Mouse (Mus musculus): ENCODE measurements around the gene Abhd4.
A peak's percentile ranks its signal among the peaks of the same experiment; 100 is the strongest.

Gene Abhd4

DNA sequence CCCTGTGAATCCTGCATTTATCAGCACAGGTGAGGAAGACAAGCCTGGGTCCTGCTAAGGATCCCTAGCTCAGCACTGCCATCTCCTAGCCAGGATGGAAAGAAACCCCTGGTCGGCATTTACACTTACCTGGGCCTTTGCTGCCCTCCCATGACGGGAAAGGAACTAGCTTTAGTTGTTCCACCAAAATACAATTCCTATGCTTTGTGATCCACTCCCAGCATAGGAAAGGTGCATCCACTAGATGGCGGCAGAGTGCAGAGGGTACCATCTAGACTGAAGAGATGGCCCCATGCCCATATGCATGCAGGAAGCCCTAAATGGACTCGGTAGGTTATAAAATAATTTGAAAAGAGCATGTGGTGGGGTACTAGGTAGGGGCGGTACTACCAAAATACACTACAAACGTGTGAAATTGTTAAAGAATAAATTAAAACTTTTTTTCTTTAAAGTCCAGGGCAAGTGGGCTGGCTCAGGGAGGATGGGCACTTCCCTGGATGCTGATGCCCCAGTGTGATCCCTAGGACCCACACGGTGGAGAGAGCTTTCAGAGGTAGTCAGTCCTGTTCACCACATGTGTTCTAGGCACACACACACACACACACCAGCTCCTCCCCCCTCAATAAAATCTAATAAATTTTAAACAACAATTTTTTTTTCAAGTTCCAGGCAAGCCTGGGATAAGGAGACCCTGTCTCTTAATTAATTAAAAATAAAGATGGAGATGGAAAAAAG, 14.8 kb upstream of the Abhd4 start:
- peak; percentile 93 to 98 for DNase-seq (ENCODE audit: low spot score in 2 of 2)

DNA sequence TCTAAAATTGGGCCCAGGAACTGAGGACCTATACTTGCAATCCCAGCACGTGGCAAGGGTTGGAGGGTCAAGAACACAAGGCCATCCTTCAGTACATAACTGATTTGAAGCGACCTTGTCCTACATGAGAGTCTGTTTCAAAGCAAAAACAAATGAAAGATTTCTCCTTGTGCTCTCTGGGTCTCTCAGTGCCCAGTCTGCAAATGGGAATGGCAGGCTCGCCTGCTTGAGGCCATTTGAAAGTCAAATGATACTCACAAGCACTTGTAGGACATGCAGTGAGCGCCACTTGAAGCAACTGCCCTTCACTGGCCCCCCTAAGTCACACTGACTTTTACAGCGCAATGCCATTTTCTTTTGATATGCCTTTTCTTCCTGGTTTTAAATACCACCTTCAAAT, 13.4 kb upstream of the Abhd4 start:
- no peak for DNase-seq (ENCODE audit: low spot score in 2 of 2)

GRCm38 (mm10) chr14:54244183-54244582, 9.8 kb upstream of the Abhd4 start:
- DNase-seq (ENCODE audit: low spot score in 2 of 2) = no peak

GRCm38 (mm10) chr14:54246232-54246631, 7.8 kb upstream of the Abhd4 start:
- no peak for DNase-seq (ENCODE audit: low spot score in 2 of 2)

GRCm38 (mm10) chr14:54249326-54249725, 4.7 kb upstream of the Abhd4 start:
- no peak for DNase-seq (ENCODE audit: low spot score in 2 of 2)

- DNase-seq (ENCODE audit: low spot score in 2 of 2) = no peak
Observed at GRCm38 (mm10) chr14:54250122-54250521, 3.9 kb upstream of the Abhd4 start.

DNA sequence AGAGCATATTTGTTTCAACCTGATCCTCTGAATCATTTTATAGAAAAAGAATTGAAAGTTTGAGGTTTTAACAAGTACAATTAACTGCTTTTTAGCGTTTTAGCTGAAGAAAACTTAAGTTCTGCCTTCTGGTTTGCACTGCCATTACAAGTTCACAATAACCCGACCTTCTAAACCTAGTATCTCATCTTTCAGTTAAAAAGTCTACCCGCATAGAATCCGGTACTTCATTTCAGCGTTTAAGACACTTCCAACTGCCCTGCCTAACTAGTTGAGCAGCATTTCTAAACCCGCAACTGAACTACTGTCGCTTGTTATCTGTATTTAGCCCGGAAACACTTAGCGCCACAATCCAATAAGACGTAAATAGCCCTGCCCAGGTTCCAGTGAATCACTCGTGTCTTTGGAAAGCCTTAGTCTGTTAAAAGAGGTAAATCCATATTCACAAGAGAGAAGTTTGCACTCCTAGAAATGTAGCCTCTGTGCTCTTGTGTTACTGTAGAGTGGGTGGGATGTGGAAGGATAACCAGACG, 748 bp downstream of the Abhd4 start:
- no peak for DNase-seq (ENCODE audit: low spot score in 2 of 2)

- DNase-seq (ENCODE audit: low spot score in 2 of 2) = no peak
Observed at GRCm38 (mm10) chr14:54258131-54258670, 4.2 kb downstream of the Abhd4 start.

DNA sequence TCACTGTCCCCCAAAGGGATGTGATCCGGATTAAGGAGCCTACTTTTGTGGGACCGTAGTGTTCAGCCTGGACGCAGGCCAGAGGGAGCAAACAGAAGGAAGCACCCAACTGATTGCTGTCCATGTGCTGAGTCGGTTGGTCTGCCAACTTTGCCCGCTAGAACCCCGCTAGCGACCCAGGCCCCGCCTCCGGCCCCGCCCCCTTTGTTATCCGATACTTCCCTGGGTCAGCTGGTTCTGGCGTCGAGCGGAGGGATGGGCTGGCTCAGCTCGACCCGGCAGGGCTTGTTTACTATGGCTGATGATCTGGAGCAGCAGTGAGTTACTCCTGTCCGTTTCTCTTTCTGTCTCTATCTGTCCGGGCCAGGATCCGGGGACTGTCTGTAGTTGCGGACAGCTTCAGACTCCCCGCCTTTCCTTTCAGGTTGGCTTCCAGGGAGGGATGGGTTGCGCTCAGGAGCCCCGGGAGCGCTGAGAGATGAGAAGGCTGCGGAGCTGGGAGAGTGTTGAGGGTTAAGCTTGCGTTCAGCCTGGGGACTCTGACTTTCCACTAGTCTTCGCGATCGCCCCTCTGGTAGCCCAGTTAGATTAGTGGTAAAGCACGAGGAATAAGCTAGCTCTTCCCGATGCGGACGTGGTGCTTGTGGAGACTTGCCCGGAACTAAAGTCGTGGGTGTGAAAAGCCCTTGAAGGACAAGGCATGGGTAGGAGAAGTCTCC, 5.2 kb downstream of the Abhd4 start:
- peak; percentile 53 to 68 for DNase-seq (ENCODE audit: low spot score in 2 of 2)

DNA sequence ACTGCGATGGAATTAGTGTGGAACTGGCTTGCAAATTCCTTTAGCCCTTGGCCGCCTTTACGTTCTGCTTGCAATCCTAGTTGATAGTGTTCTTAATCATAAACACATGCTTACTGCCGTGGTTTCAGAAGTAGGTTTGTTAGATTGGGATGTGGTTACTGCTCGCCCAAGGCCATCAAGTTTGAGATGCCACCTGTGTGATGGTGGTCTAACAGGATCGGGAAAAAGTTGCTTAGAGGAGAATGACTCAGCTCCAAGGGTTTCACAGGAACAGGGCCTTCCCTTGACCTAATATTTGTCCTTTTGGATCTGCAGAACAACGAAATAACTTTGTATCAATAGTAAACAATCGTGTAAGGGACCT, 5.7 kb downstream of the Abhd4 start:
- DNase-seq (ENCODE audit: low spot score in 2 of 2) = no peak

- no peak for DNase-seq (ENCODE audit: low spot score in 2 of 2)
Observed at GRCm38 (mm10) chr14:54260196-54260595, 6.2 kb downstream of the Abhd4 start.

DNA sequence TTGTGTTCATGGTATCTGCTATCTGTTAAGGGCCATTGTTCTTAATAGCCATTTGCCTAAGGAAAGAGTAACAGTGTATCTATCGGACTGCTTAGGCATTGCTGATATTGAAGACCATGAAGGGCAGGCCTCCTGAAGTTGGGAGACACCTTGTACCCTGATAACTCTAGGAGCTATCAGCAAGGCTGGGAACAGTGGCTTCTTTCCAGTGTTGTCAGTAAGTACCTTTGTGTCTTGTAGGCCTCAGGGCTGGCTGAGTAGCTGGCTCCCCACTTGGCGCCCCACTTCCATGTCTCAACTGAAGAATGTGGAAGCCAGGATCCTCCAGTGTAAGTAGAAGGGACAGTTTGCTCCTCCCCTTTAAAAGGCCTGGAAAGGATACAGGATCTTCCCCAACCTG, 7.4 kb downstream of the Abhd4 start:
- DNase-seq (ENCODE audit: low spot score in 2 of 2) = no peak

GRCm38 (mm10) chr14:54262622-54263021, 8.6 kb downstream of the Abhd4 start:
- DNase-seq (ENCODE audit: low spot score in 2 of 2) = no peak

GRCm38 (mm10) chr14:54263099-54263498, 9.1 kb downstream of the Abhd4 start:
- DNase-seq (ENCODE audit: low spot score in 2 of 2) = no peak

DNA sequence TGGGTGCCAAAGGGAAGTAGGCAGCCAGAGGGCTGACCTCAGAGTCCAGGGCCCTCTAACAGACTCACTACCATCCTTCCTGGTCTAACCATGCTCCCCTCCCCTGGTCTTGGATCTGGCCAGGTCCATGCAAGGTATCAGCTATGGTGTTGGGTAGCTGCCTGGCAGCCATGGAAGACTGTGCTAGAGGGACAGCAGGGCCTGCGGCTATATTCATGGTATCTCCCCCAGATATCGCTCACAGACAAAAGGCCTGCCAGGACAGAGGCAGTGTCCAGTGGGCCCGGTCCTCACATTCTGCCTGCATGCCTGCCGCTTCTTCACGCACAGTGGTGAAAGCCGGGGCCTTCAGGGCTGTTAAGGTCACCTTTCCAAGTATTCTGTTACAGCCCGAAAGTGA, 10.2 kb downstream of the Abhd4 start:
- DNase-seq (ENCODE audit: low spot score in 2 of 2) = no peak

- no peak for DNase-seq (ENCODE audit: low spot score in 2 of 2)
Observed at GRCm38 (mm10) chr14:54265093-54265492, 11.1 kb downstream of the Abhd4 start.

DNA sequence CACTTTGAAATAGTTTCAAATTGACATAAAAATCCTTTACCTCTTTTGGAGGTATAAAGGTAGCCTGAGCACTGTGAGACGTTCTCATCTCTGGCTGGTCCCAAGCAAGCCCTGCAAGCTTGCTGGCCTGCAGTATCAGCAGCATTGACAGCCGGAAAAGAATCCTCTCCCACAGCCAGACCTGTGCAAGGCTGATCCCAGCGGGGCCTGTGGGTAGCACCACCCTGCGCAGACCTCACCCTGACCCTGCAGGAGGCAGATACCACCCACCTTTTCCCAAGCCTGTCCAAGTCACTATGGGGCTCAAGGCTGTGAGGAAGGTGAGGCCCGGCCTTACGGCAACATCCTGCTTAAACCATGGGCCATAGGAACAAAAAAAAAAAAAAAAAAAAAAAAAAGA, 12.0 kb downstream of the Abhd4 start:
- no peak for DNase-seq (ENCODE audit: low spot score in 2 of 2)

DNA sequence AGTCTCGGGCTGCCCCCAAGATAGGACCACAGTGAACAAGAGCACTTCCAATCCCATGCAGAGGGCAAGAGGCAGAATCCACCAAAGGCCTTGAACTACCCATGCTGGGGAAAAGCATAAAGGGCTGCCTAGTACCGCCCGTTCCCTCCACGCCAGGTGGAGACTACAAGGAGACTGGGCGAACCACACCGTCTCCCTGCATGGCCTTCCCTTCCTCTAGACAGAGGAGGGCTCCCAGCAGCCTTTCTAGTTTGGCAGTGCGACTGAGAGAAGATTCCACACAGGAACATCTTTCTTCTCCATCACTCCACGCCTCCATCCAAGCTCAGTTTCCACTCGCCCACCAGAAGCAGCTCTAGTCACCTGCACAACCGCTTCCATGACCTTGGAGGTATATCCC, 14.0 kb downstream of the Abhd4 start:
- no peak for DNase-seq (ENCODE audit: low spot score in 2 of 2)

DNA sequence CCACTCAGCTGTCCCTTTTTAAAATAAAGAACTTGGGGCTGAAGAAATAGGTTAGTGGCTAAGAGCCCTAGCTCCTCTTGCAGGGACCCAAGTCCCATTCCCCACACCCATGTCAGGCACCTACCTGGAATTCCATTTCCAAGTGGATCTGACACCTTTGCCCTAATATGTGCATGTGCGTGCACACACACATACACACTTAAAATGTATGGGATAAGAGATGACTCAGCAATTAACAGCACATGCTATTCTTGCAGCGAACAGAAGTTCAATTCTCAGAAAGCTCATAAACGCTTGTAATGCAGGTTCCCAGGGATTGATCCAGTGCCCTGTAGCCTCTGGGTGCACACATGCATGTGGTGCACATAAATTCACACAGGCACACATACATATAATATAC, 15.6 kb downstream of the Abhd4 start:
- DNase-seq (ENCODE audit: low spot score in 2 of 2) = no peak

GRCm38 (mm10) chr14:54270413-54270812, 16.4 kb downstream of the Abhd4 start:
- no peak for DNase-seq (ENCODE audit: low spot score in 2 of 2)

GRCm38 (mm10) chr14:54271976-54272606, 18.1 kb downstream of the Abhd4 start:
- DNase-seq (ENCODE audit: low spot score in 2 of 2) = no peak

DNA sequence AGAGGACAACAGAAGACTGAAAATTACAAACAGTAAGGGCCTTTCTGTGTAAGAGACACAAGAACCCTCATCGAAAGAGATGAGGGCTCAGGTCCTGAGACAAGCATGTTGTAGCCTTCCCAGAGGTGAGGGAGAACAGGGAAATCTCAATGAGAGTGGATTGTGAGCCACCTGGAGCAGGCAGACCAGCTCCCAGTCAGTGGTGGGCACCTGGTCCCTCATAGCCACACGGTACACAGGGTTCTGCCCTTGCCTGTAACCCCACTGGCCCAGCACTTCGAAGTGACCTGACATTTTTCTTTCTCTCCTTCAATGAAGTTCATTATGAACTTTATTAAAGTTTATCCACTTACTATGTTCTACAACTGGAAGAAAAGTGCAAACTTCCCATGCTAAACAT, 18.7 kb downstream of the Abhd4 start:
- DNase-seq (ENCODE audit: low spot score in 2 of 2) = no peak

GRCm38 (mm10) chr14:54276446-54276845, 22.5 kb downstream of the Abhd4 start:
- DNase-seq (ENCODE audit: low spot score in 2 of 2) = no peak
